Mouse (Mus musculus) cerebellum, adult 2 months (tissue): ENCODE data around the gene Socs3. TPM values are rescaled to one million over a fixed set of nuclear protein-coding genes. Genes with fewer than 3 reads are reported as not detected.
A peak's percentile ranks its signal among the peaks of the same experiment; 100 is the strongest.

Experiments
- DNase-seq, 2 experiments: peaks; one replicate each; pipeline ENCODE4 v3.0.0; 2021
- H3K27ac ChIP-seq: fragments of 200-500 bp; 2 replicates; pipeline ENCODE4 v1.5.1; 2012; ENCODE audit warnings: low read length, control low read depth, inconsistent platforms; ENCODE audit not compliant: insufficient read depth
- H3K27me3 ChIP-seq: fragments of 200-500 bp; 2 replicates; pipeline ENCODE4 v1.6.1; 2012; ENCODE audit warnings: inconsistent platforms, mild to moderate bottlenecking, low read length, moderate library complexity; ENCODE audit not compliant: control insufficient read depth, insufficient read depth
- H3K4me1 ChIP-seq: fragments of 200-500 bp; 2 replicates; pipeline ENCODE4 v1.6.1; 2011; ENCODE audit warnings: low read length; ENCODE audit not compliant: control insufficient read depth, insufficient read depth
- H3K4me3 ChIP-seq: fragments of 200-500 bp; replicated peaks from 2 replicates; pipeline ENCODE3; 2011; ENCODE audit warnings: mild to moderate bottlenecking, low read depth, low read length, control low read depth; ENCODE audit not compliant: insufficient read depth
- CTCF ChIP-seq: fragments of 200-500 bp; IDR thresholded peaks from 2 replicates; pipeline ENCODE4 v1.5.1; 2011; ENCODE audit warnings: low read depth, mild to moderate bottlenecking, control low read depth, low read length, moderate library complexity, borderline replicate concordance; ENCODE audit not compliant: insufficient read depth
- POLR2A ChIP-seq: fragments of 200-500 bp; IDR thresholded peaks from 2 replicates; pipeline ENCODE4 v1.6.1; 2011; ENCODE audit warnings: low read length, control low read depth, borderline replicate concordance; ENCODE audit not compliant: insufficient read depth
- WGBS: fragments of 180-500 bp; shearing (Covaris S2); methylation state at CpG from one replicate; pipeline ENCODE4 v1.1.7; 2018; 5-methylcytosine and 5-hydroxymethylcytosine counted together
- polyA plus RNA-seq: library from polyadenylated mRNA; depleted of rRNA; stranded (reverse); fragments of >200 nt; gene quantifications from 2 replicates; pipeline ENCODE4 v1.2.3, GENCODE M21; 2012; rRNA removed

Socs3 gene
- polyA plus RNA-seq, result 1.6 and 2.1 TPM in 2 replicates

DNA sequence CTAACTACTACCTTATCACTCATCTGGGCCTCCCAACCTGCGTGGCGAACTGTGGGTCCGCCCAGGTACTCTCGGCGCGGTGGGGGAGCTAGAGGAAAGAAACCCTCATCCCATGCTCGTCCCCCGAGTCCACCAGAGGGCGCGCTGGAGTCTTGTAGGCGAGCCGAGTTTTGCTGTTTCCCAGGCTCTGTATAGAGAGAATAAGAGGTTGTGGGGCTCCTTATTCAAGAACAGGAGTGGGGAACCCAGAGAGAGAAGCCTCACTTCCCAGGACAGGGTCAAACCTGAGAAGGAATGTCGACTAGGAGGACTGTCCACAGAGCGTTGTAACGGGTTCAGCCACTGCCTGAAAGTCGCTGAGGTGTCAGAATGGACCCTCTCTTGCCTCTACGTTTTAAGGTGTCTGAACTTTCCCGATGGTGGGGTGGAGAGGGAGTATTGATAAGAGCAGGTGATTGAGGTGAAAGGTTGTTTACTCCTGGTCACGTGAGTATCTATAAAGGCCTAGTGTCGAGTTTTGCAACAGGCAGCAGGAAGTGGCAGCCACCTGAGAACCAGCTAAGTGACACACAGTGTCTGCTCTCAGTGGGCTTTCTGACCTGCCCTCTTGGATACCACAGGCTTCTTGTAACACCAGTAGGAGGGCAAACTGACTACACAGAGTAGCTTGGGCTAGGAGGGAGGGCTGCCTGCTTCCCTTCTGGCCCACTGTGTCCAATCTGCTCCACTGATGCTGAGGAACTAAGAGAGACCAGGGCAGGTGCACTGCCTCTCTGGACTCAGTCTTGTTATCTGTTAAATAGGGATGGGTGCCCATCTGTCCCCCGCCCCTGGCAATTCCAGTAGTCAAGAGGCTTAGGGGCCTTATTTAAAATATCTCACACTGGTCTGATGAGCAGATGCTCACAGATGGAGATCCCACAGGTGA, at the start of gene Socs3:
Gene Socs3 (minus strand): TSS at position 103 of the 928 bp plus-strand sequence.
- peak; percentile 81 to 91 for DNase-seq
- peak within 1 kb of the TSS; percentile 51 for H3K4me3 ChIP-seq
- H3K27ac ChIP-seq, result no peak within 1 kb of the TSS
- peaks cover 16% of the 10 kb centered on the region for H3K4me1 ChIP-seq
- WGBS, result 18% methylated on average over 21 of the region's 21 CpGs
- no peaks in the 10 kb centered on the region for H3K27me3 ChIP-seq
- TF ChIP-seq POLR2A, result no peak
- TF ChIP-seq CTCF, result peak; percentile 82

- 95% methylated on average over 4 of the region's 4 CpGs for WGBS
- no peaks in the 10 kb centered on the region for H3K4me1 ChIP-seq
- no peak for TF ChIP-seq POLR2A
- peak; percentile 29; the same call in 1 of the 2 replicates for TF ChIP-seq CTCF
- no peak for DNase-seq
- H3K27me3 ChIP-seq, result no peaks in the 10 kb centered on the region
- H3K4me3 ChIP-seq, result no peak overlapping the region
- H3K27ac ChIP-seq, result no peak overlapping the region
These were observed 48.5 kb upstream of the Socs3 start for GRCm38 (mm10) chr11:118018328-118018727.

DNA sequence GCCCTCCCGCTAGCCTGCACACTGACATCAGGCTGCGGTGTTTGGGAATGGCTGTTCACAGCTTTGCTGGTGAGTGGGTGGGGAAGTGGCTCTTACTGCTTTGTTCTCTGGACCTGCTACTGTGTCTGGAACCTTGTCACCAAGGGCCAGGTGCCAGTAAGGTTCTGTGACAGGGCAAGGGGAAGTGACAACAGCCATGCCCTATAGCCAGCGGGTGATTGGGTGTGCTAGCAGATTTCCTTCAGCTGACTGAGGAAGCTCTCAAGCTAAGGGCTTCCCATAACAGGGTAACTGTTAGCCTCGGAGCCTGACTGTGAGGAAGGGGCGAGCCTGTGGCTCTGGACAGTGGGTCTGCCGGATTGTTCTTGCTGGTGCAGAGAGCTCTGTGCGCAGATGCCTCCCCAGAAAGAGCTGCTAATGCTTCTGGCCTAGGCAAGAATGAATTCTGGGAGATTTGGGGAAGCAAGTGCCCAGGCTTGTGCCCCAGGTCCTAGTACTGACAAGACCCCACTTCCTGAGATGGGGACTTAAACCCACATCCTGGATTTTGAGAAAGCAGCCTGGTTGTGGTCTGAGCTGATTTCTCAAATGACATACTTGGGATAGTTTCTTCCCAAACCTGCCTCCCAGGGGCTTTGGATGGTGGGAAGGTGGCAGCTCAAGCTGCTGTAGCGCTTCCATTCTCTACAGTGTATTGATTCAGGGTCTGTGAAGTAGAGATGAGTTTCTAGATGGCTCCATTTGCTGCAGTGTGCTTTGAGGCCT, 45.7 kb upstream of the Socs3 start:
- no peak for TF ChIP-seq POLR2A
- no peak for TF ChIP-seq CTCF
- Histone ChIP-seq H3K27ac (no peak overlapping the region), H3K27me3 (no peaks in the 10 kb centered on the region), H3K4me3 (no peak overlapping the region), H3K4me1 (no peaks in the 10 kb centered on the region)
- 90% methylated on average over 8 of the region's 8 CpGs for WGBS
- DNase-seq, result no peak

- Histone ChIP-seq H3K27ac (no peak overlapping the region), H3K4me1 (peaks cover 4% of the 10 kb centered on the region), H3K27me3 (no peaks in the 10 kb centered on the region), H3K4me3 (no peak overlapping the region)
- no peak for DNase-seq
- 76% methylated on average over 12 of the region's 12 CpGs for WGBS
- TF ChIP-seq CTCF (no peak), POLR2A (no peak)
These were observed 44.6 kb upstream of the Socs3 start for GRCm38 (mm10) chr11:118014391-118014995.

DNA sequence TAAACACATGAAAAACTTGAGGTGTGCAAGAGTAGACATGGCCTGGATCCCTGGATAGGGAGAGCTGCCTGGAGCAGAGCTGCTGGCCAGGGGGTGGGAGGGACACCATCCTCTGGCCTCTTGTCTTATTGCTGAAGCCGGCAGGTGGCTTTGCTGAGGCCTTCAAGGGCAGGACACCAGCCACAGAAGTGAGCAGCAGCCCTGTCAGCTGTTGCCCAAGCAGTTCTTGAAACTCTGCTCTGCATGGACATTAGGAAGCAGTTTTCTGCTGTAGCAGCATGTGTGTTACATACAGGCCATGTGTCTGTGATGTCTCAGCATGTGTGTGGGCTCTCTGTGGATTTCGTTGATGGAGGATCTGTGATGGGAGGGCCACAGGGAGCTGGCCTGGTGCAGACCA, 43.5 kb upstream of the Socs3 start:
- Histone ChIP-seq H3K4me1 (peaks cover 16% of the 10 kb centered on the region), H3K27ac (no peak overlapping the region), H3K4me3 (no peak overlapping the region), H3K27me3 (no peaks in the 10 kb centered on the region)
- WGBS, result 54% methylated on average over 2 of the region's 2 CpGs
- no peak for DNase-seq
- TF ChIP-seq POLR2A, result no peak
- TF ChIP-seq CTCF, result no peak

DNA sequence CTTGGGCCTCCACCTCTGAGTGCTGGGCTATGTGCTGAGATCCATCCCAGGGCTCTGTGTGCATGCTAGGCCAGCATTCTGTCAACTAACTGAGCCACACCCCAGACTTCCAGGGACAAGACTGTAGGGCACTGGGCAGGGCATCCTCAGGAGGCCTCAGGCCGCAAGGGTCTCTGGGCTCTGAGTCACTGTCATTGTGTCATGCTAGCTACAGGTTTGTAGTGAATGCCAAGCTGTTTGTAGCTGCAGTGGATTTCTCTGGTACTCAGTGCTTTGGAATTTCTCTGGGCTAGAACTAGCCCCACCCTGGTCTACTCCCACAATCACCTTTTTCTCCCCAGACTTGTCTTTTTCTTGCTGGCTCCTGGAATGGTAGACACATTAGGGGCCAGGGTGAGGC, 42.7 kb upstream of the Socs3 start:
- H3K27ac ChIP-seq, result no peak overlapping the region
- peaks cover 19% of the 10 kb centered on the region for H3K4me1 ChIP-seq
- no peaks in the 10 kb centered on the region for H3K27me3 ChIP-seq
- 96% methylated on average over 1 of the region's 1 CpGs for WGBS
- no peak overlapping the region for H3K4me3 ChIP-seq
- no peak for DNase-seq
- TF ChIP-seq POLR2A (no peak), CTCF (no peak)

GRCm38 (mm10) chr11:118009865-118010571, 40.2 kb upstream of the Socs3 start:
- no peak overlapping the region for H3K4me3 ChIP-seq
- WGBS, result 28% methylated on average over 4 of the region's 4 CpGs

More at GRCm38 (mm10) chr11:118009865-118010571, 40.2 kb upstream of the Socs3 start:
- no peaks in the 10 kb centered on the region for H3K27me3 ChIP-seq
- TF ChIP-seq CTCF, result no peak
- no peak for TF ChIP-seq POLR2A
- H3K27ac ChIP-seq, result no peak overlapping the region
- DNase-seq, result no peak
- peaks cover 23% of the 10 kb centered on the region for H3K4me1 ChIP-seq
